Mouse (Mus musculus) Patski (cell line): ENCODE measurements around the gene Cryaa. TPM values are rescaled to one million over a fixed set of nuclear protein-coding genes. Genes with fewer than 3 reads are reported as not detected.

ENCODE experiments used
- ATAC-seq: fragments of 100-300 bp; one replicate; pipeline ENCODE4 v1.8.0; 2021
- CTCF ChIA-PET: fragments of 350-600 bp; sonication (Branson Sonifier 250); formaldehyde crosslinking; loops from one replicate; lab custom pipeline; 2022; ENCODE audit warnings: inconsistent platforms; lab: Charles Lee
- POLR2A ChIA-PET: fragments of 350-600 bp; sonication (Branson Sonifier 250); formaldehyde crosslinking; loops from one replicate; lab custom pipeline; 2022; ENCODE audit warnings: antibody characterized with exemption, inconsistent platforms; lab: Charles Lee
- DNase-seq: peaks from one replicate; pipeline ENCODE4 v3.0.0-alpha.2; 2011; ENCODE audit warnings: low read depth, low spot score
- H3K27me3 ChIP-seq: fragments of 371-371 bp; one replicate; pipeline ENCODE4 v1.5.1; 2021
- CTCF ChIP-seq: fragments of 100-300 bp; IDR thresholded peaks from one replicate; pipeline ENCODE4 v1.5.1; 2021
- in situ Hi-C: fragments of 300-500 bp; cut with MboI; formaldehyde crosslinking; loops from 3 replicates; pipeline ENCODE4 v1.11.1; 2018; ENCODE audit warnings: low pct_unique_long_range_greater_than_20kb, mixed read lengths
- polyA plus RNA-seq: library from polyadenylated mRNA; unstranded; gene quantifications from one replicate; pipeline ENCODE4 v1.2.3, GENCODE M21; 2021

Cryaa gene
- polyA plus RNA-seq, 1 experiment from 2014 or later = not detected

DNA sequence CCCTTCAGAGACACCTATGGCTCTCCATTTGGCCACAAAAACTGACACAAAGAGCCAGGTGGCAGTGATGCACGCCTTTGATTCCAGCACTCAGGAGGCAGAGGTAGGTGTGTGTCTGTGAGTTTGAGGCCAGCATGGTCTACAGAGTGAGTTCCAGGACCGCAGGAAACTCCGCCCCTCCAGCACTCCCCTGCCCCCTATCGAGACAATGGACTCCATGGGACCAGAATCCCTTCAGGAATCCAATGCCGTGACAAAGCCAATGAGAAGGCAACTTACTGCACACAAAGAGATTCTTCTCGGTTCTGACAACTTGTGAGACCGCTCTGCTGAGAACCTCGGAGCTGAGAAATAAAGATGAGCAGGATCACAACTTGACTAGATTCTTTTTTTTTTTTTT lies 35.3 kb upstream of the Cryaa start:
- ATAC-seq (no peak), DNase-seq (no peak)
- CTCF ChIA-PET = no interaction called here
- TF ChIP-seq CTCF = no peak
- POLR2A ChIA-PET = no interaction called here
- in situ Hi-C loops = no loop called here
- H3K27me3 ChIP-seq = no peaks in the 10 kb centered on the region

DNA sequence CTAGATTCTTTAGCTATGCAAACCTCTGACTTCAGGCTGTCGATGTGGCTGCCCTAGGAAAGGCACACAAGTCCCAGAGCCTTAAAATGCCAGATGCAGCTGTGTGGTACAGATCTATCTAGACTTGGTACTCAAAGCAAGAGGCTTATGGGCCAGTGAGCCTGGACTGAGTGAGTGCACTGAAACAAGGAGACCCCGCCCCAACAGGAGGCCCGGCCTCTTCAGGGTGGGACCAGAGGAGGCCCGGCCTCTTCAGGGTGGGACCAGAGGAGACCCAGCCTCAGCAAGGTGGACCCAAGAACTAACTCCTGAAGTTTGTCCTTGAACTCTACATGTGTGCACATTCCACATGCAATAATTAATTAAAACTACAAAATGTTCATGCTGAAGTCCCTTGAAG lies 34.7 kb upstream of the Cryaa start:
- in situ Hi-C loops = no loop called here
- no peak for DNase-seq
- ATAC-seq = no peak
- ChIA-PET POLR2A (no interaction called here), CTCF (no interaction called here)
- TF ChIP-seq CTCF = no peak
- H3K27me3 ChIP-seq = no peaks in the 10 kb centered on the region

DNA sequence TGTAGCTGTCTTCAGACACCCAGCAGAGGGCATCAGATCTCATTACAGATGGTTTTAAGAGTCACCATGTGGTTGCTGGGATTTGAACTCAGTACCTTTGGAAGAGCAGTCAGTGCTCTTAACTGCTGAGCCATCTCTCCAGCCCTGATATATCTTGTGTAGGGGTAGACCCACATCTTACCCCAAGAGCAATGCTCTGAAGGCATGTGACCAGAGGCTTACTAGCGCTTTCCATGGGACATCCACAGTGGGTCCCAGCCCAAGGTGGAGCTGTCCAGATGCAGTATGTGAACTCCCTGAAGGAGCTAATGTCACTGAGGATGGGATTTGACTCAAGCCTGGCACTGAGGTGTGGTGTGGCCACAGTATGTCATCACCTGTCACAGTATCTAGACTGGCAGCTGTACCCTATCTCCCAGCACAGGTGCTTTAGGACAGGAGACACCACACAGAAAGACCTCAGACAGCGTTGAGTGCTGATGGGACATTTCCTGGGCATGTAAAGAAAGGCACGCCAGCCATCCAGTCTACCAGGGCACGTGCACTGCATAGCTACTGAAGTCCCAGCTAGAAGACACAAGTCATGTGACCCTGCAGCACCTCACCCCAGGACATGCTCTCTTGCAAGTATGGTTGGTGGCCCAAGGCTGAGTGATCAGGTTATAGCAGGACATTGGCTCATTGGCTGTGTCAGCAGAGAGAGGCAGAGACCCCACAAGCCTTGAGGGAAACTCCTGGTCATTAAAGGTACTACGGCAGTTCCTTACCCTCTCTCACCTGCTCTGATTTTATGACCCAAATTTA lies 31.2 kb upstream of the Cryaa start:
- H3K27me3 ChIP-seq = no peaks in the 10 kb centered on the region
- ATAC-seq (no peak), DNase-seq (no peak)
- in situ Hi-C loops = no loop called here
- ChIA-PET CTCF (no interaction called here), POLR2A (no interaction called here)
- TF ChIP-seq CTCF = no peak

DNA sequence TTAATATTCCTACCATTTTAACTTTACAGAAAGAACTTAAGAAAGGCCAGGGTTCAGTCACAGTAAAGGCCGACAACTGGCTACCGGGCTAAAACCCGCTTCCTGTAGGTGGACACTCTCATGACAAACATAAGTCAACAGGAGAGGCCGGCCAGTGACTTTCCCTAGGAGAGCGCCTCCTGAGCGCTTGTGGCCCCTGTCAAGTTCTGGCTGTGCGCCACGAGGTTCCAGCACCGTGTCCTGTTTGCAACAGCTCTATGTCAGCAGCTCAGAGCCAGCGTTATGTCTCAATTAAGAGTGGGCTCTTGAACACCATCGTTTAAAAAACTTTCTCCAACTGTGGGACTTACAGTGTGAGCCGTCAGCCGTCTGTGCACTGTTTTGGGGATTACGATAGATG lies 25.5 kb upstream of the Cryaa start:
- POLR2A ChIA-PET = no interaction called here
- no peak for TF ChIP-seq CTCF
- in situ Hi-C loops = no loop called here
- ATAC-seq (no peak), DNase-seq (no peak)
- CTCF ChIA-PET = no interaction called here
- H3K27me3 ChIP-seq = no peaks in the 10 kb centered on the region

DNA sequence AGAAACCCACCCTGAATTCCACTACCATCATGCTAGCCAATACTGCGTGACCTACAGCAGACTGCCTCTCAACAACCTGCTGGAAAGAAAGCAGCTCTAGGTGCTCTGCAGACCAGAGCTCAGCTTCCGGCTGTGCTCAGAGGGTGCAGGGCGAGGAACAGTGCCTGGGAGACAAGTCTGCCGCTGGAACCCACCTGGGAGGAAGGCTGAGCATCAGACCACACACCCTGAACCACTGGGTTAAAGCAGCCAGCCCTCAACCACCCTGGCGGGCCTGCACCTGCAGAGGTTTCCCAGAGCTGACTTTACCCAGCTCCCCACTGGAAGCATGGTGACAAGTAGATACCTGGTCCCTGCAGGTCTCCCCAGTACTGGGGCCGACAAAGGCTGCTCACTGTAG lies 24.3 kb upstream of the Cryaa start:
- no peak for TF ChIP-seq CTCF
- ATAC-seq = no peak
- no peaks in the 10 kb centered on the region for H3K27me3 ChIP-seq
- DNase-seq = no peak
- ChIA-PET CTCF (no interaction called here), POLR2A (no interaction called here)
- in situ Hi-C loops = no loop called here

DNA sequence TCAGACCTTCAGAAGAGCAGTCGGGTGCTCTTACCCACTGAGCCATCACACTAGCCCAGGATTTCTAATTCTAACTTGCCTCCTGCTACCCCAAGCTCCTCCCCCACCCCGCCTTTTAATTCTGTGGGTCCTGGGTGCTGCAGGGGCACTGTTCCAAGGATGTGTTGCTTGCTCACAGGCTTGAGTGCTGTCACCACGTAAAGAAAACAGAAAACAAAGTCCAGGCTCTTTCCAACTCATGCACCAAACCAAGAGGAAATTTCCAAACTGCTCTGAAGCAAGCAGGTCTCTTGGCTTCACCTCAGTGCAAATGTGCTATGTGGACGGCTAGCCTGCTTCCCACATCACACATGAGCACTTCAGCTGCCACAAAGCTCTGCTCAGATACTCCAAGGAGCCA lies 22.2 kb upstream of the Cryaa start:
- in situ Hi-C loops = no loop called here
- DNase-seq = peak; percentile 34
- no peaks in the 10 kb centered on the region for H3K27me3 ChIP-seq
- CTCF ChIA-PET = interaction anchor here (1.0 to 1.3 kb wide), 2 partner anchors 44 to 136 kb away, joined by 3 read pairs; partner anchors contain the start of gene Wdr4
- POLR2A ChIA-PET = interaction anchor here (0.9 to 1.3 kb wide), 3 partner anchors 84 to 127 kb away, joined by 3 read pairs; no protein-coding TSS in a partner anchor
- no peak for TF ChIP-seq CTCF
- ATAC-seq = peak; percentile 36

DNA sequence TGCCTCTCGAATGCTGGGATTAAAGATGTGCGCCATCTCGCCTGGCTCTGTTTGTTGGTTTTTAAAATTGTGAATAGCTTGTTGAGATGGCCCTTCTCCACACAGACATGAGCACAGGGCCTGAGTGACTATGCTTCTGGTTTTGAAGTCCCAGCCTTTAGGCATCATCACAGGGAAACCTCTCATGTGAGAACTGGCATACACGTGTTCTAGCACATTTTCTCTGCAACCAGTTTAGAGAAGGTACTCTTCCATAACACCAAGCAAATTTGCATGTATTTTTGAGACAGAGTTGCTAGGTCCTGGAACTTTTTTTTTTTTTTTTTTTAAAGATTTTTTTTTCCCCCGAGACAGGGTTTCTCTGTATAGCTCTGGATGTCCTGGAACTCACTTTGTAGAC lies 20.9 kb upstream of the Cryaa start:
- ATAC-seq = no peak
- in situ Hi-C loops = no loop called here
- no peaks in the 10 kb centered on the region for H3K27me3 ChIP-seq
- POLR2A ChIA-PET = no interaction called here
- no peak for DNase-seq
- TF ChIP-seq CTCF = no peak
- CTCF ChIA-PET = no interaction called here

DNA sequence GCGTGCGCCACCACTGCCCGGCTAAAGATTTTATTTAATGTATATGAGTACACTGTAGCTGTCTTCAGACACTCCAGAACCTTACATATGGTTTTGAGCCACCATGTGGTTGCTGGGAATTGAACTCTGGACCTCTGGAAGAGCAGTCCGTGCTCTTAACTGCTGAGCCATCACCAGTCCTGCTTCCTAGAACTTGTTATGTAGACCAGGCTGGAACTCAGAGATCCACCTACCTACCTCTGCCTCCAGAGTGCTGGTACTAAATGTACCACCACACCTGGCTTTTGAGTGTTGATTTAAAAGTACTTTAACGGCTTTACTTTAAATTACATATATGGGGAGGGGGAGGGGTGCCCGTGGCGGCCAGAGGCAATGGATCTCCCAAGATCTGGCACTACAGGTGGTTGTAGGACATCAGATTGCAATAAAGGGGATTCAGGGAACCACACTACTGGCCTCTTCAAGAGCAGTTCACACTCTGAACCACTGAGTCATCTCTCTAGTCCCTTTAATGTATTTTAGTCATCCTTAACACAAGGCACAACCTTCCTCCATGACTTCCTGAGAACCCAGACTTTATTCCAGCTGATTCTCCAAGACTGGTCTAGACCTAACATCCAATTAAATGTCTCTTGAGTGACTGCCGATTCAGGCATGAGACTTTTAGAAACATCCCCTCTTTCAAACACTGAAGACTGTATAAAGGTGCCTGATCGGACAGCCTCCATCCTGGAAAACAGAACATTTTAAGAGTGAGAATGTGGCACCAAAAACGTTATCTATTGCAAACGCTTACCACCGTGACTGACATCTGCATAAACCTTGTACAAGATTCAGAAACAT lies 20.2 kb upstream of the Cryaa start:
- ChIA-PET CTCF (no interaction called here), POLR2A (no interaction called here)
- in situ Hi-C loops = no loop called here
- TF ChIP-seq CTCF = no peak
- no peaks in the 10 kb centered on the region for H3K27me3 ChIP-seq
- no peak for ATAC-seq
- no peak for DNase-seq

DNA sequence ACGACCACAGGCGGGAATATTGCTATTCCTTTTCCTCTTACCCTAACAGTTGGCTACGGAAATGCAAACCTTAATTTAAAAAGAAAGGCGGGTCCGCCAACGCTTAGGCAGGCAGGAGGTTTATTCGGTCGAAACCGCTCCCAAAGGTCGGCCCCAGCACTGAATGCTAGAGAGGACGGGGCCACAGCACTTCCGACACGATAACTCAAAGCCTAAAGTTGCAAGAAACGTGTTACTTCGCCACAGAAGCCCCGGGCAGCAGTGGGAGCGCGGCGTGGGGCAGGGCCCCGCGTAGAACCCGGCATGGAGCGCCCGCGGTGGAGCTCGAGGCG lies 19.5 kb upstream of the Cryaa start:
- ATAC-seq (peak; percentile 3), DNase-seq (no peak)
- in situ Hi-C loops = no loop called here
- H3K27me3 ChIP-seq = no peaks in the 10 kb centered on the region
- ChIA-PET POLR2A (no interaction called here), CTCF (no interaction called here)
- no peak for TF ChIP-seq CTCF

DNA sequence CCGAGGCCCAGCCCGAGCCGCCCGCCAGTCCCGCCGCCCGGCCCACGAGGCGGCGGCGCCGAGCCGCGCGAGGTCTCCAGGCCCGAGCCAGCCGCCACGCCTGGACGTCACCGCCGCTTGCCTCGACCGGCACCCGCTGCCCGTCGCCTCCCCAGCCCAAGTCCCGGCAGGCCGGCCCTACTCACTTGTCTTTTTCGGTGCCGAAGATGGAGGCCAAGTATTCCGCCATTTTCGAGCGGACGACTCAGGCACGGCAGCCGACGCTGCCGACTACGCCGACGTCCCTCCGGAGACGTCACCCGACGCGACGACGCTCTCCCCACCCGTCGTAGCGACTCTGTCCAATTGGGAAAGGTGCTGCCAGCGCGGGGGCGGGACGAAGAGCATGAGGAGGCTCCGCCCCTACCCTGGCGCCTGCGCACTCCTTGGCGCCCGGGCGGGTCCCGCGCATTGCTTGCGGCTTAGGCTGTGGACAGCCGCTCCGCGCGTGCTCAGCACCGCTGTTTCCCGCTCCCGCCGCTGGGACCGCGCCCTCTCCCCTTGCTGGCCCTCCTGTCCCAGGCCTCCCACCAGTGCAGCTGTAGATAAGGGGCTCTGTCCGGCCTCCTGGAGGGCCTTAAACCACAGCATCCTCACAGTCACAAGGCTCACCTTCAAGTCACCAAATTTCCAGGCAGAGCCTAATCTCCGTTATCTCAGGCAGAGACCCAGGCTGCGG lies 19.0 kb upstream of the Cryaa start, which contains the start of gene U2af1:
Gene U2af1 (minus strand): TSS at position 425 of the 718 bp plus-strand sequence.
- DNase-seq (peak; percentile 73), ATAC-seq (peak; percentile 76)
- ChIA-PET CTCF (no interaction called here), POLR2A (no interaction called here)
- no peak for TF ChIP-seq CTCF
- no peaks in the 10 kb centered on the region for H3K27me3 ChIP-seq
- in situ Hi-C loops = no loop called here
